Mouse (Mus musculus): ENCODE results near the gene Pax5.

The Pax5 gene

DNA sequence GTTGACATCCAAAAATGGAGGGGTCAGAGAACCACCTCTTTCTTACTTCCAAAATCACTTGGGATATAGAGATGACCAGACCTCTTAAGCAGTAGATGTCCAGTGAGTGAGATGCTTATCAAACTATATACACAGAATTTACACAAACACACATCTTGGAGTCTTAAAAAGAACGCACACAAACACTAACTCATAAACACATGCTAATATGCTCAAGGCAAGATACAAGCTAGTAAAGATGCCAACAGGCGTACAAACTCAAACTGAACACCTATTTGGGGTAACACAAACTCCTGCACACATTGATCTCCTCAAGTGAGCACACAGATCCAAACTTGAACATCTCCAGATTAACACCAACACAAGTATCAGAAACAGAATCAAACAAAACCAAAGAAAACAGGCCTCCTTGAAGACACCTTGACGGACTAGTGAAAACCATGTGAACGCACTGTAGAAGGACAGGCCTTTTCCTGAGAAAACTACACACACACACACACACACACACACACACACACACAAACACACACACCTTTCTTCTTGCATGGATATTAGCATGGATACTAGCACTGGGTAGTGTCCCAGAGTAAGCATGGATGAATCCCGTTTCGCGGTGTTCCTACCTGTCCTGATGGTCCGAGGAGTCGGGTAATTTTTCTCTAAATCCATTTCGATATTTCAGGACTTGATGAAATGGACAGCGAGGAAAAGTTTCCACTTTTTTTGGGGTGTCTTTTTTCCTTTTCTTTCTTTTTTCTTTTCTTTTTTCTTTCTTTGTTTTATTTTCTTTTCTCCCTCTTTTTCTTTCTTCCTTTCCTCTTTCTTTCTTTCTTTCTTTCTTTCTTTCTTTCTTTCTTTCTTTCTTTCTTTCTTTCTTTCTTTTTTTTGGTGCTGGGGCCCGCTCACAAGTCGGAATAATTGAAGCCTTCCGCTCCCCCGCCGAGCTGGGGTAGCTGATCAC lies at the start of gene Pax5:
Gene Pax5 (minus strand): TSS at position 748 of the 961 bp plus-strand sequence.
- in situ Hi-C loops (cut with MboI; ENCODE audit: unreplicated experiment in 2 of 2), result loop anchor here (5.0 to 25.0 kb wide), 7 partner anchors 38 to 1077 kb away; partner anchors contain the start of gene Aldh1b1 (in 1 of the 2)

- in situ Hi-C loops (cut with MboI; ENCODE audit: unreplicated experiment in 2 of 2), result loop anchor here in 1 of 2 experiments (5.0 kb wide), 1 partner anchor 85 kb away; no protein-coding TSS in a partner anchor
Observed at GRCm38 (mm10) chr4:44757131-44757530, 46.8 kb upstream of the Pax5 start.

DNA sequence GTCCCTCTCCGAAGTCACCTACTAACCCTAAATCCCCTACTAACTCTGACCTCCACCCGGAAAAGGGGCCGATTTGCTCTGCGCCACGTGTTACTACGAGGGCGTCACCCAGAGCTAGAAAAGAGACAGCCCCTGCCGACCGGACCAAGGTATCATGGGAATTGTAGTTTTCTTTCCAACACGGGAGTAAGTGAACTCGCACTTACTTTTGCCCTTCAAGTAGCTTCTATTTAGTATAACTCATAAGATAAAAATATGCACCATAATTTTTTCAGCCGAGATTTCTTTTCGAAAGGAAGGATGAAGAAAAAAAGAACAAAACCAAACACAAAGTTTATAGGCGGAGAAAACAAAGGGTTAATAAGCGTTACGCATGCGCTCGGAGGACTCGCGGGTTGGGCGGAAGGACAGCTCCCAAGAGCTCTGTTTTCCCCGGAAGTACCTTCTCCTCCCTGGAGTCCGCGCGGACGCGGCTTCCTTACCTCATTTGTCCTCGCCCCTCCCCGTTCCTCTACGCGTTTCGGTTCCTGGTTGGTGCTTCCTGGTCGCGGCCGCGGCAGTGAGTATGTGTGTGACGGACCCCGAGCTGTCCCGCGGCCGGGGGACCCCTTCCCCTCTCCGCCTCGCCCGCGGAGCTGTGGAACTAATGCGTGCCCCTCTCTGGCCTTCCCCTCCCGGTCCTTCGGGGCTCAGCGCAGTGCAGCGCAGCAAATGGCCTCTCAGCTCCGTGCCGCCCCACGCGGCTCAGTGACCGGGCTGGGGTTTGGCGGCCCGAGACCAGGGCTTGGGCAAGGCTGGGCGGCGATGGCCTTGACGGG lies 46.1 kb upstream of the Pax5 start:
- in situ Hi-C loops (cut with MboI; ENCODE audit: unreplicated experiment in 2 of 2), result loop anchor here in 1 of 2 experiments (5.0 kb wide), 1 partner anchor 84 kb away; no protein-coding TSS in a partner anchor

GRCm38 (mm10) chr4:44755553-44756133 lies 45.4 kb upstream of the Pax5 start, which contains the start of gene Zcchc7:
TSS of gene Zcchc7 (plus strand) at chr4:44755877.
- in situ Hi-C loops (cut with MboI; ENCODE audit: unreplicated experiment in 2 of 2), result loop anchor here in 1 of 2 experiments (5.0 kb wide), 1 partner anchor 83 kb away; no protein-coding TSS in a partner anchor

GRCm38 (mm10) chr4:44740471-44740870 lies 30.2 kb upstream of the Pax5 start:
- in situ Hi-C loops (cut with MboI; ENCODE audit: unreplicated experiment in 2 of 2), result loop anchor here in 1 of 2 experiments (25.0 kb wide), 1 partner anchor 1278 kb away; the partner anchor contains the start of gene Cd72

DNA sequence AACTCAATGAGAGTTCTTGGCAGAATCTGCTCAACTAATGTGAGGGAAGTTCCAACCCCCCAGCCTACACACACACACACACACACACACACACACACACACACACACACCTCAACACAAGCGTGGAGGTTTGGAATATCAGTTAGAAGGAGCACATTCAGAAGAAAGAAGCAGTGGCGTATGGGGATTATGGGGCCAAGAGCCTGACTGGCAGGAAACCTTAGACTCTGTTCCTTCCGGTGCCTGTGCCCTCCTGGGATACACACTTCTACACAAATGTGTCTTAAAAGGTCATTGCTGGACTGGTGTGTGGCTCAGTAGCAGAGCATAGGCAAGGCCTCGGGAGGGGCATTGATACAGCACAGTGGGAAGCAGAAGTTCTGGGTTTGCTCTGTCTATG lies 10.9 kb upstream of the Pax5 start:
- in situ Hi-C loops (cut with MboI; ENCODE audit: unreplicated experiment in 2 of 2), result loop anchor here in 1 of 2 experiments (25.0 kb wide), 1 partner anchor 1066 kb away; the partner anchor contains the start of gene Aldh1b1

DNA sequence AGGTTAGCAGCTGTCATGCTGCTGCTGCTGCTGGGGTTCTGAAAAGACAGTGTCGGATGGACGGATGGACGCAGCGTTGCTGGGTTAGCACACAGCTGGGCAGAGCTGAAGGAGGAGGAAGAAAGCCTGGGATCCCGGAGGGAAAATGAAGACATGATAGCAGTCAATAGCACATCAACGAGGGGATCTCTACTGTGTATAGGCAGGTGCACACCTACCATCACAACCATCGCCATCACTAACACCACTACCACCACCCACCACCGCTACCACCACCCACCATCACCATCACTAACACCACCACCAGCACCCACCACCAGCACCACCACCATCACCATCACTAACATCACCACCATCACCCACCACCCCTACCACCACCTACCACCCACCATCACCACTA lies 9.8 kb upstream of the Pax5 start:
- in situ Hi-C loops (cut with MboI; ENCODE audit: unreplicated experiment in 2 of 2), result loop anchor here in 1 of 2 experiments (25.0 kb wide), 1 partner anchor 1067 kb away; the partner anchor contains the start of gene Aldh1b1

GRCm38 (mm10) chr4:44717676-44718075 lies 7.4 kb upstream of the Pax5 start:
- in situ Hi-C loops (cut with MboI; ENCODE audit: unreplicated experiment in 2 of 2), result loop anchor here in 1 of 2 experiments (25.0 kb wide), 1 partner anchor 1070 kb away; the partner anchor contains the start of gene Aldh1b1

GRCm38 (mm10) chr4:44716391-44716790 lies 6.1 kb upstream of the Pax5 start:
- in situ Hi-C loops (cut with MboI; ENCODE audit: unreplicated experiment in 2 of 2), result loop anchor here in 1 of 2 experiments (25.0 kb wide), 1 partner anchor 1071 kb away; the partner anchor contains the start of gene Aldh1b1

DNA sequence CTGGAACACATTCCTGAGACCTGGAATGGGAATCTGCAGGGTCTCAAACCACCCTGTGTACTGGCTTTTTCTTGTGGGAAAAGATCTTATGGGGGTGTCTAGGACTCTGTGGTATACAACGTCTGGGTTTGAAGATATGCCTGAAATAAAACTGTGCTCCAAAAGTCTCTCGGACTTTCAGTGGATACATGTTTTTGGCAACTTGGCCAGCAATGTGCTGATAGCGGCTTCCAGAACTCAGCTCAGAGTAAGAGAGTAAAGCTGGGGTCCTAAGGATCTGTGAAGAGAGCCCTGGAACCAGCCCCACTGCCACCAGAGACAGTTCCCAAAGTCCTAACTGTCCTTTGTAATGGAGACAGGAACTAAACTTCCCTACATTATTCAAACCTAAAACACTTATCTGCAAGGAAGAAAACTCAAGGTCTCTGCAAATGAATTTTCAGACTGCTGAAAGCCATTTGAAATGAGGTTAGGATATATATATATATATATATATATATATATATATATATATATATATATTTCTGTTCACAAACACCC lies 5.4 kb upstream of the Pax5 start:
- in situ Hi-C loops (cut with MboI; ENCODE audit: unreplicated experiment in 2 of 2), result loop anchor here in 1 of 2 experiments (25.0 kb wide), 1 partner anchor 1072 kb away; the partner anchor contains the start of gene Aldh1b1

GRCm38 (mm10) chr4:44714111-44714621 lies 3.9 kb upstream of the Pax5 start:
- in situ Hi-C loops (cut with MboI; ENCODE audit: unreplicated experiment in 2 of 2), result loop anchor here (5.0 to 25.0 kb wide), 4 partner anchors 38 to 1073 kb away; partner anchors contain the start of gene Aldh1b1 (in 1 of the 2)

- in situ Hi-C loops (cut with MboI; ENCODE audit: unreplicated experiment in 2 of 2), result loop anchor here (5.0 to 25.0 kb wide), 4 partner anchors 39 to 1074 kb away; partner anchors contain the start of gene Aldh1b1 (in 1 of the 2)
Observed at GRCm38 (mm10) chr4:44713554-44714051, 3.3 kb upstream of the Pax5 start.

DNA sequence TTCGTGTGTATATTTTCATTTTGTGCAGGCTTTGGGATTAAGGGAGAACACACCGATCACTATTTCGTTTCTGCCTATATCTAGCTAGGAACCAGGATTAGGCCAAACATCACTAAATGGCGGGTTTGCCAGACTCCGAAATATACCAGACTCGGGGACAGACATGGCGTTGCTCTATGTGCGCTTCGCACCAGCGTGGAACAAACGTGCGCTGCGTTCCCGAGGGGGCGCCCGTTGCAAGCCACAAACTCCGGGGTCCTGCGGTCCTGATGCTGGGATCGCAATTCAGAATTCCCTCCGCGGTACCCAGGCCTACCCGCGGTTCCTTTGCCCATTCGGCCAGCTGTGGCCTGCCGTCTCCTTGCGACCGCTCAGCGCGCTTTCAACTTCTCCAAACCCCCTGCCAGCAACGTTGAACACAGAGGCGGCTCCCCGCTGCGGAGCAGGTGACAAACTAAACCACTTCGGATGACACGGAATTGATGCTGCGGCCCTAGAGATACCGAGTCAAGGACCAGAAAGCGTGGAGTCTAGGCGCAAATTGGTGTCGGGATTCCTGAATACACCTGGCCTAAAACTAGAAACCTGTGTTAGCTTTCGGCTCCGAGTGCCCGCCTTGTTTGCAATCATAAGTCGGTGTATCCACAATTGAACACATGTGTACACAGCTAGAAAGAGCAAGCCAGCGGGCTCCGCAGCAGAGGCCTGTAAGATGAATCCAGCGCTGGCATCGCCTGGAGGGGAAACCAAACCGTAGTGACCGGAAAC lies 2.7 kb upstream of the Pax5 start:
- in situ Hi-C loops (cut with MboI; ENCODE audit: unreplicated experiment in 2 of 2), result loop anchor here (5.0 to 25.0 kb wide), 4 partner anchors 39 to 1074 kb away; partner anchors contain the start of gene Aldh1b1 (in 1 of the 2)

DNA sequence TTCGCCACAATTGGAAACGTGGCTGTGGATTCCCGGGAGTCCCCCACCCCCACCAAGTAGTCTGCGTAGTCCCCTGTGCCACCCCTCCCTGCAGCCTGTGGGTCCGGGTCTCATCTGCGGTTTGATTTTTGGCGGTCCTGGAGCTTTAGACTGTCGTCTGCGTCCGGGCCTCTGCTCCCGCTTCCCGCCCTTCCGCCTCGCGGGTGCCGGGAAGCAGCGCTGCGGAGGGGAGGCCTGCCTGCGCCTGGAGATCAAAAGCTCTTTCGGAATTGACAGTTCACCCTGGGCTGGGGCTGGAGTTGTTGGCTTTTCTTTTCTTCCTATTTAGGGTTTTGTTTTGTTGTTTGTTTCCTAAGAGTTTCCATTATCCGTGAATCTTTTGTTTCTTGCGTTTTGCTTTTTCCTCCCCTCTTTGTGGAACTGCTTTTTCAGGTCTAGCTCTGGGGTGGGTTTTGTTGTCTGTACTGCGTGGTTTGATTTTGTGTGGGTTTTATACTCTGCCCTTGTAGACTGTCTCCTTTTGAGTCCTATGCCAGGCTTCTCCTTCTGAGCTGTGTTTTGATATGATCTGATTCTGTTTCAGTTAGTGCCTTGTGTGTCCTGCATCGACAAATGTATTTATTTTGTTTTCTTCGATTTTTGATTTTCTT lies 1.9 kb upstream of the Pax5 start:
- in situ Hi-C loops (cut with MboI; ENCODE audit: unreplicated experiment in 2 of 2), result loop anchor here (5.0 to 25.0 kb wide), 4 partner anchors 40 to 1075 kb away; partner anchors contain the start of gene Aldh1b1 (in 1 of the 2)

DNA sequence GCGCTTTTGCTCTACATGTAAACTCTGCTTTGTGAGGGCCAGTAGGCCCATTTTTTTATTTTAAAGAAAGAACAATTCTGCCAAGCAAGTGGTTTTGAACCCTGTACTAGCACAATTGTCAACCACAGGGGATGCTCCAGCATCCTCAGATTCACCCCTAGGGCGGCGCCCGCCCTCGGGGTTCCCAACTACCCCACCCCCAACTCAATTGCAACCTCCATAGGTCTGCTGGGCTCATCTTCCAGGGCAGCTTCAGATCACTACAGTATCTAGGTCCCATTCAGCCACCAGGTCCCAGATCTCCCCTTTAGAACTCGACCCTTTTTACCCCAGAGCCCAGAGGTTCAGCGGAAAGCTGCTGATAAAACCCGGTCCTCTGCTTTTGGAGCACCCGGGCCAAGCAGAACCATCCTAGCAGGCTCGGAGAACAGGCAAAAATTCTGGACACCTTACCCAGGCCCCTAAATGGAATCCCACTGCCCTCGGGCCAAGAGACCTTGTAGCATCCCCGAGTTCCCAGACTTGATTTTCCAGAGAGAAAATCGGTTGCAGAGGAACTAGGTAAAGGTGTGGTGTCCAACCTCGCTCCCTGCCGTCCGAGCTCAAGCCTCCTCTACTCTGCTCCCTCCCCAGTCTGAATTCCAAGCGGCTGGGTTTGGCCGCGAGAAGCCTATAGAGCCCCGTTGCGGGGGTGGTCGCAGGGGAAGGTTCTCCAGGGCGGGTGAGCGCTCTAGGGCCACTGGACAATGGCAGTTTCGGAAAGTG lies 1.0 kb upstream of the Pax5 start:
- in situ Hi-C loops (cut with MboI; ENCODE audit: unreplicated experiment in 2 of 2), result loop anchor here (5.0 to 25.0 kb wide), 4 partner anchors 41 to 1076 kb away; partner anchors contain the start of gene Aldh1b1 (in 1 of the 2)

DNA sequence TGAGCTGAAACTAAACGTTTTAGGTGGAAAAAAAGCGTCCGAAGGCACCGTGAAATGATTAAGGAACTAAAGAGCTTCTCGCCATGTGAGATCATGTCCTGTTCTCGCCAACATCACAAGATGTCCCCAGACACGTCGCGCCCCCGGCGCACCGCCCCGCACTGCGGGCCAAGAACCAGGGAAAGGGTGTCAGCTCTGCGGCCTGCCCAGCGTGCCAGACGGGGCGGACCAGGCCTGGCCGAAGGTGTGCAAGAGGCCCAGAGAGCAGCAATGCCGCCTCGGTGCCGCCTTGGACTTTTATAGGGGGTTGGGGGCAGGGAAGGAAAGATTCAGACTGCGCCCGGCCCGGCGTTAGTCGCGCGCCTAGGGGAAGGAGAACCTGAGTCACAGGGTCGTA lies 412 bp upstream of the Pax5 start:
- in situ Hi-C loops (cut with MboI; ENCODE audit: unreplicated experiment in 2 of 2), result loop anchor here (5.0 to 25.0 kb wide), 4 partner anchors 42 to 1077 kb away; partner anchors contain the start of gene Aldh1b1 (in 1 of the 2)
